Mouse (Mus musculus) liver, embryonic 14.5 days (tissue): Measurements from ENCODE around the gene Flnb. TPM values are rescaled to one million over a fixed set of nuclear protein-coding genes. Genes with fewer than 3 reads are reported as not detected.

Experiments used
- ATAC-seq: fragments of 200-750 bp; cut with Nextera tagmentation; 2 replicates; pipeline ENCODE4 v1.8.0; 2017; ENCODE audit warnings: moderate number of reproducible peaks, mild to moderate bottlenecking, moderate library complexity; ENCODE audit not compliant: insufficient read depth
- DNase-seq, 3 experiments: peaks; one replicate each; pipeline ENCODE4 v3.0.0-alpha.2; 2012 to 2013; ENCODE audit warnings: low read depth in 3 of 3, low spot score in 3 of 3
- H3K27ac ChIP-seq: fragments of 300-500 bp; sonication (generic); 2 replicates; pipeline ENCODE4 v1.5.1; 2014; ENCODE audit warnings: moderate library complexity, mild to moderate bottlenecking, control low read depth, inconsistent platforms
- H3K27me3 ChIP-seq: fragments of 300-500 bp; sonication (generic); 2 replicates; pipeline ENCODE4 v1.6.1; 2014; ENCODE audit warnings: mild to moderate bottlenecking, low read length, moderate library complexity; ENCODE audit not compliant: control insufficient read depth, insufficient read depth
- H3K36me3 ChIP-seq: fragments of 300-500 bp; sonication (generic); replicated peaks from 2 replicates; pipeline ENCODE4 v1.6.1; 2014; ENCODE audit warnings: low read depth; ENCODE audit not compliant: control insufficient read depth, insufficient read depth
- H3K4me1 ChIP-seq, 2 experiments: fragments of 200-500 bp in 1 of 2; fragments of 300-500 bp in 1 of 2; sonication (generic) in 1 of 2; replicated peaks; 2 replicates each; pipeline ENCODE4 v1.6.1; 2012 to 2014; ENCODE audit warnings: antibody characterized with exemption in 1 of 2, inconsistent platforms in 1 of 2, low read length in 1 of 2; ENCODE audit not compliant: control insufficient read depth in 2 of 2, insufficient read depth in 2 of 2
- H3K4me2 ChIP-seq: fragments of 300-500 bp; sonication (generic); 2 replicates; pipeline ENCODE4 v1.6.1; 2014; ENCODE audit warnings: low read depth, mild to moderate bottlenecking, control low read depth, moderate library complexity
- H3K4me3 ChIP-seq, 2 experiments: fragments of 200-500 bp in 1 of 2; fragments of 300-500 bp in 1 of 2; sonication (generic) in 1 of 2; 2 replicates each; pipeline ENCODE4 v1.5.1; 2012 to 2014; ENCODE audit warnings: low read depth in 2 of 2, low read length in 2 of 2, mild to moderate bottlenecking in 2 of 2, control low read depth in 1 of 2, inconsistent platforms in 1 of 2, moderate library complexity in 1 of 2; ENCODE audit not compliant: insufficient read depth in 1 of 2
- H3K9ac ChIP-seq: fragments of 300-500 bp; sonication (generic); replicated peaks from 2 replicates; pipeline ENCODE4 v1.6.1; 2014; ENCODE audit warnings: mild to moderate bottlenecking, control low read depth, moderate library complexity
- H3K9me3 ChIP-seq: fragments of 300-500 bp; sonication (generic); 2 replicates; pipeline ENCODE4 v1.6.1; 2016; ENCODE audit warnings: low read length, mixed read lengths; ENCODE audit not compliant: control insufficient read depth
- CTCF ChIP-seq: IDR thresholded peaks from 2 replicates; pipeline ENCODE4 v1.5.1; 2016; ENCODE audit warnings: antibody characterized with exemption, low read depth, control low read depth
- EP300 ChIP-seq: IDR thresholded peaks from 2 replicates; pipeline ENCODE4 v1.6.1; 2016; ENCODE audit warnings: antibody characterized with exemption, low read depth
- whole genome bisulfite sequencing: fragments of 180-500 bp; shearing (Covaris S2); extraction: QIAGEN DNeasy Blood & Tissue Kit; methylation state at CpG from one replicate; pipeline ENCODE4 v1.1.7; 2014; ENCODE audit not compliant: insufficient replicate concordance; 5-methylcytosine and 5-hydroxymethylcytosine counted together
- polyA plus RNA-seq, 2 experiments: library from polyadenylated mRNA; depleted of rRNA in 1 of 2; stranded (reverse) in 1 of 2; unstranded in 1 of 2; fragments of >200 nt; fragmentation: Nextera tagmentation in 1 of 2; extraction: Ambion mirVana in 1 of 2; gene quantifications; 2 replicates each; pipeline versions ENCODE4 v1.2.1 to v1.2.3; 2012 to 2014

Flnb gene
- polyA plus RNA-seq, 2 experiments: 3.2 to 3.7 TPM

DNA sequence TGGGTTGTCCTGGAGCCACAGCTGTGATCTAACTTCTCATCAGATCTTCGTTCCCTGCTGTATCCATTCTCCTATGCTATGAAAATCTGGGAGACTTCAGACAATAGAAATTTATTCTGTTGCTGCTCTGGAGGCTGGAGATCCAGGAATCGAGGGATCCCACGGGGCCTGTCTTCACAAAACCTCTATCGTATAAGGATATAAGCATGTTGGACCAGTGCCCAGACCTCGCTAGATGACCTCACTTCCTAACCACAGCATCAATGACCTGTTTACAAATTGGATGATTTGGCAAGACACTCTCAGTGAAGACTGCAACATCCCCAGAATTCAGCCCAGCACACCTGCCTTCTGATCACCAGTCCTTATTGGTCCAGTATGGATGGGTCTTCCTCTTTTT, 144.0 kb downstream of the Flnb start:
- Histone ChIP-seq H3K9ac (no peak overlapping the region), H3K27ac (no peak overlapping the region), H3K4me3 (no peak overlapping the region), H3K4me1 (no peaks in the 10 kb centered on the region), H3K27me3 (no peaks in the 10 kb centered on the region), H3K4me2 (no peak overlapping the region), H3K9me3 (no peaks in the 10 kb centered on the region), H3K36me3 (no peaks in the 10 kb centered on the region)
- ATAC-seq (no peak), DNase-seq (no peak)
- TF ChIP-seq EP300: no peak
- no peak for TF ChIP-seq CTCF
- 52% methylated on average over 5 of the region's 5 CpGs for WGBS

DNA sequence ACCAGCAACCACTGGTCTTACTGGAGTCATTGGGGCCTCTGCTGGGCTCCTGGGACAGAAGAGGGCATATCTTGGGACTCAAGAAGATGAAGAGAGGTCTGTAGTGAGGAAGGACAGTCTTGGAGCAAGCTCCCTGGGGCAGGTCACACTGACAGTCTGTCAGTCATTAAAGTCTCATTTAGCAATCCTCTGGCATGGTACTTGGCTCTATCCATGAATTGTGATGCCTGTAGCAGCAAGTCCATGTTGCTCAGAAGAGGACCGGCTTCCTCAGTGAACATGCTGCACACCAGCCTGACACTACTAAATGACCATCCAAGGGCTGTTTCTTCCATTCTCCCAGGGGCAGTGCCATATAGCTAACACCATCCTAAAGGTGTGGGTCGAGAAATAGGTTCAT, 144.9 kb downstream of the Flnb start:
- H3K9ac ChIP-seq: no peak overlapping the region
- 70% methylated on average over 2 of the region's 2 CpGs for WGBS
- no peaks in the 10 kb centered on the region for H3K9me3 ChIP-seq
- no peaks in the 10 kb centered on the region for H3K27me3 ChIP-seq
- H3K4me2 ChIP-seq: no peak overlapping the region
- ATAC-seq (no peak), DNase-seq (no peak)
- no peak for TF ChIP-seq CTCF
- TF ChIP-seq EP300: no peak
- no peak overlapping the region for H3K27ac ChIP-seq
- H3K4me3 ChIP-seq: no peak overlapping the region
- H3K4me1 ChIP-seq: no peaks in the 10 kb centered on the region
- H3K36me3 ChIP-seq: no peaks in the 10 kb centered on the region

DNA sequence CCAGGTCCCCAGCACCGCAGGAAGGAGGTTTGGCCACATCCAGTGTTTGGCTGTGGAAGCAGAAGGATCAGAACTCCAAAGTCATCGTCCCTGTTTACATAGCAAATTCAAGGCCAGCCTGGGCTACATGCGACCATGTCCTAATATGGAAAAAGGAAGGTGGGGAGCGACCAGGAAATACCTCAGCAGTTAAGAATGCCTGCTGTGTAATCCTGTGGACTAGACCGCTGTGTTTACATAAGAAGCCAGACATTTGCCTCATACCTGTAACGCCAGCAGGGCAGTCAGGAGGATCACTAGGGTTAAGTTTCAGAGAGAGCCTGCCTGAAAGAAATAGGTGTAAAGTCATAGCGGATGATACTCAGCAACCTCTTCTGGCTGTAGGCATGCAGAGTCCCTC, 145.4 kb downstream of the Flnb start:
- 47% methylated on average over 7 of the region's 7 CpGs for WGBS
- no peak overlapping the region for H3K27ac ChIP-seq
- no peaks in the 10 kb centered on the region for H3K36me3 ChIP-seq
- DNase-seq (no peak), ATAC-seq (no peak)
- no peaks in the 10 kb centered on the region for H3K9me3 ChIP-seq
- H3K4me3 ChIP-seq: no peak overlapping the region
- no peaks in the 10 kb centered on the region for H3K4me1 ChIP-seq
- H3K4me2 ChIP-seq: no peak overlapping the region
- TF ChIP-seq EP300: no peak
- TF ChIP-seq CTCF: no peak
- no peaks in the 10 kb centered on the region for H3K27me3 ChIP-seq
- no peak overlapping the region for H3K9ac ChIP-seq

DNA sequence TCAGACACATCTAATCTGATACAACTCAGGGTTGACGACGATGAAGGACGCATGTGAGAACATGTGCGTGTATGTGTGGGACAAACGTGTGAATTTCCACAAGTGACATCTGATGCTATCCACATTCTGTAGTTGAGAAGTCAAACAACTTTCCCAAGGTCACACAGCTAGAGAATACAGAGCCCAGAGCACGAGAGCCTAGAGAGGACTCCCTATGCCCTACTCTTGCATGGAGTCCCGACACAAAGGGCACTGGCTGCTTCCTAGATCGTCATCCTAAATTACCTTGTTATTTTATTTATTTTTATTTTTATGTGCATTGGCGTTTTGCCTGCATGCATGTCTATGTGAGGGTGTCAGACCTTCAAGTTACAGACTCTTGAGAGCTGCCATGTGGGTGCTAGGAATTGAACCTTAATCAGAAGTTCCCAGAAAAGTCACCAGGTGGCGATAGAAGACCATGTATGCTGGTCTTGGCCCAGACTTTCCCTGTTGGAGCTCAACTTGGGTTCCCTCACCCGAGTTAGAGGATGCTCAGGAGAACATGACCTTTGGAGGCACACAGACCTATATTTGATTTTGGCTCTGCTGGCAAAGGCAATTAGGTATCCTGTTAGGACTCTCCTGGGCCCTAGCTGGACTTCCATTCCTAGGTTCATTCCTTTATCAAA, 146.6 kb downstream of the Flnb start:
- ATAC-seq (no peak), DNase-seq (peak; percentile 20 to 37 (median 33))
- H3K27me3 ChIP-seq: no peaks in the 10 kb centered on the region
- 47% methylated on average over 11 of the region's 11 CpGs for WGBS
- no peak overlapping the region for H3K4me3 ChIP-seq
- H3K4me2 ChIP-seq: no peak overlapping the region
- no peak overlapping the region for H3K9ac ChIP-seq
- H3K36me3 ChIP-seq: no peaks in the 10 kb centered on the region
- no peak overlapping the region for H3K27ac ChIP-seq
- no peaks in the 10 kb centered on the region for H3K9me3 ChIP-seq
- TF ChIP-seq EP300 (no peak), CTCF (peak; percentile 69)
- H3K4me1 ChIP-seq: no peaks in the 10 kb centered on the region

DNA sequence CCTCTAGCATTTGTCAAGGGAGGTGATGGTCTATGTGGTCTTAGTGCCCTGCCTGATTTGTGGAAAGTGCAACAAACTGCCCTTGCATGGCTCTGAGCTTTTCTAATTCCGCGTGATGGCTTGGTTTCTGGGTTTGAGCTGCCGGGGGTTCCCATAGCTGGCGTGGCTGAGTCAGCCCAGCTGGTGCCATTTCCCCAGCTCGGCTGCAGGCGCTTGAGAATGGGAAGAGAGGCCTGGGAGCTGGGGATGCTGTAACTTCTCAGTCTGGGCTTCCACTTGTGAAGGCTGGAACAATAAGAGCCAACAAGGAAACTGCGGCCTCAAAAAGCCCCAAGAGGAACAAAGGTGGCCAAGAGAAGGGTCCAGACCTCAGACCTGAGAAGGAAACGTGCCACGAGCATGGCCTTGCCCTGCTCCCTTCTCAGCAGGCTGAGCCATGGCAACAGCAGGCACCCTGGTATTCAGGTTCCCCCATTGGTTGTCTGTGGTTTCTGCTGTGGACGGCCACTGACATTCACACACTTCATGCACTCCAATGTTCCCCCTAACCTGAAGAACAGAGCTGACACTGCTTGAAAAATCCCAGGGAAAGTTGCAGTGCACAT, 154.2 kb downstream of the Flnb start:
- no peaks in the 10 kb centered on the region for H3K27me3 ChIP-seq
- no peaks in the 10 kb centered on the region for H3K36me3 ChIP-seq
- no peaks in the 10 kb centered on the region for H3K9me3 ChIP-seq
- WGBS: 35% methylated on average over 10 of the region's 10 CpGs
- no peak overlapping the region for H3K4me3 ChIP-seq
- H3K4me2 ChIP-seq: no peak overlapping the region
- H3K9ac ChIP-seq: no peak overlapping the region
- H3K27ac ChIP-seq: no peak overlapping the region
- DNase-seq: no peak
- H3K4me1 ChIP-seq: no peaks in the 10 kb centered on the region
- TF ChIP-seq CTCF (no peak), EP300 (no peak)
- no peak for ATAC-seq
